Mouse (Mus musculus) cerebellum, adult 2 months (tissue): ENCODE results near the gene Panx2.
A peak's percentile ranks its signal among the peaks of the same experiment; 100 is the strongest.

Experiments
- CTCF ChIP-seq: fragments of 200-500 bp; IDR thresholded peaks from 2 replicates; pipeline ENCODE4 v1.5.1; 2011; ENCODE audit warnings: low read depth, mild to moderate bottlenecking, control low read depth, low read length, moderate library complexity, borderline replicate concordance; ENCODE audit not compliant: insufficient read depth
- POLR2A ChIP-seq: fragments of 200-500 bp; IDR thresholded peaks from 2 replicates; pipeline ENCODE4 v1.6.1; 2011; ENCODE audit warnings: low read length, control low read depth, borderline replicate concordance; ENCODE audit not compliant: insufficient read depth

GRCm38 (mm10) chr15:89110147-89110546 lies 50.6 kb downstream of the Panx2 start:
- no peak for TF ChIP-seq POLR2A
- TF ChIP-seq CTCF = peak; percentile 60
